11 mouse cellular contexts compared by ENCODE assay signal in genomic region chr10:99284918-99285317, GRCm38 (mm10). TPM values are rescaled to one million over a fixed set of nuclear protein-coding genes. Genes with fewer than 3 reads are reported as not detected.
DNase-seq lines count a peak whose midpoint lies in the region; ATAC-seq lines count a peak whose summit lies in the region.
"Had no signal": no experiment of that assay in that cellular context is flagged by ENCODE, and none has a peak within 500 bp of the region (broad histone marks: within the 10 kb centered on the region; RNA-seq: fewer than 3 reads in every experiment).

No protein-coding gene starts in this region.

- DNase-seq in kidney, adult 11 months, result no peak
- peak; percentile 56 for DNase-seq in T-cell, adult 2 months (ENCODE audit: low spot score)
- DNase-seq in frontal cortex, postnatal 14 days (ENCODE audit: low spot score in 2 of 2), result peak; percentile 54 to 60
- DNase-seq in right cerebral cortex, postnatal 10 days (ENCODE audit: low spot score in 2 of 2), result peak; percentile 79 to 89
- DNase-seq in c-Kit-positive CD71-positive TER-119-positive erythroid progenitor cells, embryonic 14.5 days (ENCODE audit: low spot score), result no peak
- DNase-seq in cerebellum, postnatal 25 days, result no peak
- DNase-seq: cerebellum, adult 18-20 months had no signal

- no peak for ATAC-seq in kidney, embryonic 16.5 days (ENCODE audit: low FRiP score, low TSS enrichment)
- ATAC-seq: forebrain, embryonic 15.5 days had no signal

- H3K36me3 ChIP-seq in kidney, embryonic 16.5 days (ENCODE audit: insufficient read depth, low read length), result no peaks in the 10 kb centered on the region
- H3K36me3 ChIP-seq: forebrain, embryonic 15.5 days had no signal

- H3K27me3 ChIP-seq in kidney, embryonic 16.5 days (ENCODE audit: insufficient read depth, low read length), result no peaks in the 10 kb centered on the region
- H3K27me3 ChIP-seq: forebrain, embryonic 15.5 days had no signal

- H3K9me3 ChIP-seq in kidney, embryonic 16.5 days (ENCODE audit: low read length), result no peaks in the 10 kb centered on the region
- H3K9me3 ChIP-seq: forebrain, embryonic 15.5 days had no signal

- no peak overlapping the region for H3K9ac ChIP-seq in kidney, embryonic 16.5 days (replicated peaks; ENCODE audit: low read length)
- H3K9ac ChIP-seq: forebrain, embryonic 15.5 days had no signal

- H3K4me3 ChIP-seq in kidney, embryonic 16.5 days (ENCODE audit: low read length), result no peak overlapping the region
- H3K4me3 ChIP-seq: forebrain, embryonic 15.5 days; layer of hippocampus, adult 2 months had no signal

- H3K4me2 ChIP-seq in kidney, embryonic 16.5 days (replicated peaks; ENCODE audit: low read depth, low read length), result no peak overlapping the region
- H3K4me2 ChIP-seq: forebrain, embryonic 15.5 days had no signal

- peak overlapping the region; percentile 39; the same call in 1 of the 2 replicates for H3K27ac ChIP-seq in kidney, embryonic 16.5 days (ENCODE audit: low read length)
- H3K27ac ChIP-seq: forebrain, embryonic 15.5 days; layer of hippocampus, adult 2 months; stomach, postnatal 0 days had no signal

- peaks cover 29% of the 10 kb centered on the region for H3K4me1 ChIP-seq in kidney, embryonic 16.5 days (ENCODE audit: insufficient read depth, low read length)
- H3K4me1 ChIP-seq: forebrain, embryonic 15.5 days had no signal

- 54% methylated on average over 9 of the region's 9 CpGs for WGBS in kidney, embryonic 16.5 days

RNA-seq across cellular contexts. Expression of gene Dusp6, which starts 21.9 kb away (rescaled TPM):
- 87.9 and 95.9 TPM in 2 replicates for polyA plus RNA-seq in kidney, embryonic 16.5 days (2015; fragmentation: Nextera tagmentation; extraction: Ambion mirVana)

Comparison
In these comparisons a context has a peak if more than half of its experiments do, and no peak if none do; other contexts are left out.
1. DNase-seq: peak in T-cell, adult 2 months (single experiment), frontal cortex, postnatal 14 days (2 of 2) and right cerebral cortex, postnatal 10 days (2 of 2); none in kidney, adult 11 months (single experiment), c-Kit-positive CD71-positive TER-119-positive erythroid progenitor cells, embryonic 14.5 days (single experiment) and cerebellum, postnatal 25 days (0 of 2).